Mouse (Mus musculus) kidney, postnatal 0 days (tissue): ENCODE results near the gene Fxr2. TPM values are rescaled to one million over a fixed set of nuclear protein-coding genes. Genes with fewer than 3 reads are reported as not detected.

ENCODE experiments used
- ATAC-seq: fragments of 200-750 bp; cut with Nextera tagmentation; replicated peaks from 2 replicates; pipeline ENCODE4 v1.8.0; 2017; ENCODE audit warnings: low read depth, moderate number of reproducible peaks, moderate TSS enrichment, moderate library complexity; ENCODE audit not compliant: low FRiP score
- DNase-seq: peaks from one replicate; pipeline ENCODE4 v3.0.0-alpha.2; 2016; ENCODE audit warnings: low spot score
- H3K27ac ChIP-seq: fragments of 300-500 bp; sonication (generic); 2 replicates; pipeline ENCODE4 v1.5.1; 2014; ENCODE audit warnings: mild to moderate bottlenecking
- H3K27me3 ChIP-seq: fragments of 300-500 bp; sonication (generic); 2 replicates; pipeline ENCODE4 v1.6.1; 2014; ENCODE audit warnings: low read length, mixed read lengths; ENCODE audit not compliant: insufficient read depth
- H3K36me3 ChIP-seq: fragments of 300-500 bp; sonication (generic); 2 replicates; pipeline ENCODE4 v1.6.1; 2014; ENCODE audit warnings: low read length, mixed read lengths; ENCODE audit not compliant: insufficient read depth
- H3K4me1 ChIP-seq: fragments of 300-500 bp; sonication (generic); replicated peaks from 2 replicates; pipeline ENCODE4 v1.6.1; 2014; ENCODE audit warnings: antibody characterized with exemption, low read length, mixed read lengths; ENCODE audit not compliant: insufficient read depth
- H3K4me2 ChIP-seq: fragments of 300-500 bp; sonication (generic); 2 replicates; pipeline ENCODE4 v1.6.1; 2014; ENCODE audit warnings: mild to moderate bottlenecking, low read length, moderate library complexity, mixed read lengths
- H3K4me3 ChIP-seq: fragments of 300-500 bp; sonication (generic); replicated peaks from 2 replicates; pipeline ENCODE4 v1.5.1; 2014; ENCODE audit warnings: low read depth, low read length
- H3K9ac ChIP-seq: fragments of 300-500 bp; sonication (generic); 2 replicates; pipeline ENCODE4 v1.6.1; 2014; ENCODE audit warnings: low read depth, low read length
- H3K9me3 ChIP-seq: fragments of 300-500 bp; sonication (generic); replicated peaks from 2 replicates; pipeline ENCODE4 v1.6.1; 2016; ENCODE audit warnings: low read length, inconsistent platforms, mixed read lengths
- CTCF ChIP-seq: IDR thresholded peaks from 2 replicates; pipeline ENCODE4 v1.5.1; 2016; ENCODE audit warnings: antibody characterized with exemption, low read depth, mild to moderate bottlenecking, moderate library complexity
- WGBS: fragments of 180-500 bp; shearing (Covaris S2); extraction: QIAGEN DNeasy Blood & Tissue Kit; methylation state at CpG from one replicate; pipeline ENCODE4 v1.1.7; 2014; 5-methylcytosine and 5-hydroxymethylcytosine counted together
- polyA plus RNA-seq: library from polyadenylated mRNA; unstranded; fragments of >200 nt; fragmentation: Nextera tagmentation; extraction: Ambion mirVana; gene quantifications from 2 replicates; pipeline ENCODE4 v1.2.1, GENCODE M21; 2015

The Fxr2 gene
- polyA plus RNA-seq, 1 experiment from 2014 or later, result 17.4 TPM

DNA sequence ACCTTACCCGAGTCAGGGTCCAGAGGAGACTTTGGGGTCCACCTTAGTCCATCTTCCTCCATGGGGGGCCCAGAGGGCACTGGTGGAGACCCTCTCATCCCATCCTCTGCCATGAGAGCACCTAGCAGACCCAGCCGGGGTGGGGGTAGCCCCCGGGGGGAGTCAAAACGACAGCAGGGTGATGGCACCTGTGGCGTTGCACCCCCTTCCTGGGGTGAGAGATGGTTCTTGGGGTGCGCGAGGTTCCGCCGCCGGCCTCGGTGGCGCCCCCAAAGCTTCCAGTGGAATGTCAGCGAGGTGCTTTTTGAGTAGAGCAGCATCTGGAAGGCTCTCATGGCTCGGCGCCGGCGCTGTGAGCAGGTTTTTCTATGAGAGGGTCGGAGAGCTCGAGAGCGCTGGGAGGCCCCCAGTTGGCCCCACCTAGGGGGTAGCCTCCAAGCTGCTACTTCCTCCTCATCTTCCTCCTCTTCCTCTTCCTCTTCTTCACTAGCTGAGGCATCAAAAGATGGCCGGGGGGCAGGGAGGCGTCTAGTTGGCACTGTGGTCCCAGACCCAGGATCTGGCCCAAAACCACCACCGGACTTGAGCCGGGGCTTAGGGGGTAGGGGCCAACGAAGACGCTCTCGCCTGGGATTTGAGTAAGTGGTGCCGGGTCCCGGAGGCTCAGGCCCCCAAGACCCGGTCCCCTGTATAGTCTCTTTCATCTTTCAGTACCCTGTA lies 47.5 kb downstream of the Fxr2 start:
- no peak overlapping the region for H3K9ac ChIP-seq
- no peak for TF ChIP-seq CTCF

DNA sequence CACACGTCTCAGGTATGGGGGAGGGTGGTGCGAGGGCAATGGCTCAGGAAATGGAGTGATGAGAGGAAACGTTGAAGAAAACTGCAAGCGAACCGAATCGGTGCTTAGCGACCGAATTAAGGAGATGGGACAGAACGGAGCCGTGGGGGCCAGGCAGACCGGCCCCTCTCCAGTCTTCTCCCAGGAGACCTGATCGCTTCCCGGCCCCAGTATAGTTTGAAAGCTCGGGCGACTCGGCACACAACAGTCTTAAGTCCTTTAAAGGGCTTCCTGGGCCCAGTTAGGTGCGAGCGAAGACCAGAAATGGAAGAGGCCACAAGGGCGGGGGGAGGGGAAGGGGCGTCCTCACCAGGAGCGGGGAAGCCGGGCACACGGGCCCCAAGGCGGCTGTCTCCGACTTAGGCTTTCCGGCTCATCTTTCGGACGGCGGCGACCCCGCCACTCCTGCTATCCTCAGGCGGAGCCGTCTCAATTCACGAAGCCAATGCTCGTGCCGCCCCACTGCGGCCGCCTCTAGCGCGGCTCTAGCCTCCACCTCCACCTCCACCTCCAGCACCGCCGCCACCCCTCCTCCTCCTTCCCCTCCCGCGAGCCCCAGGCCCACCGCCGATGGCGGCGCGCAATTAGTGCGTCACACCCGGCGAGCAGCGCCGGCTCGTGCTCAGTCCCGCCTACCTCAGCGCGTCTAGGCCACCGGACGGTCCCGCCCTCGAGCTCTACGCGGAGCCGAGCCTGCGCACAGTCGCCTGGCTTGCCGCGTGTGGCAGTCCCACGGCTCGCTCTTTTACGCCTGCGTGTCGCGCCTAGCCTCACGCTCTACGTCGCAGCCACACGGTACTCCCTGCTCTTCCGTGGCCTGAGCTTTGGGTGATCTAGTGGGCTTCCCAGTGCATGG lies 48.8 kb downstream of the Fxr2 start, which contains the start of gene Senp3:
Gene Senp3 (minus strand): TSS at position 771 of the 895 bp plus-strand sequence.
- H3K4me1 ChIP-seq, result peaks cover 20% of the 10 kb centered on the region
- ATAC-seq (peak; percentile 93), DNase-seq (peak; percentile 98)
- WGBS, result under 1% methylated on average over 78 of the region's 80 CpGs
- H3K36me3 ChIP-seq, result peaks cover 21% of the 10 kb centered on the region; the same call in 1 of the 2 replicates
- H3K4me3 ChIP-seq, result peak within 1 kb of the TSS; percentile 85
- no peak for TF ChIP-seq CTCF
- H3K27me3 ChIP-seq, result no peaks in the 10 kb centered on the region
- H3K4me2 ChIP-seq, result peak within 1 kb of the TSS; percentile 90
- H3K9me3 ChIP-seq, result no peaks in the 10 kb centered on the region
- H3K27ac ChIP-seq, result peak within 1 kb of the TSS; percentile 90
- H3K9ac ChIP-seq, result peak within 1 kb of the TSS; percentile 87

More for the DNA sequence above, 47.5 kb downstream of the Fxr2 start:
- H3K4me3 ChIP-seq, result no peak overlapping the region; the same call in 1 of the 2 replicates
- no peak for ATAC-seq
- H3K27ac ChIP-seq, result no peak overlapping the region
- H3K9me3 ChIP-seq, result no peaks in the 10 kb centered on the region
- no peaks in the 10 kb centered on the region for H3K27me3 ChIP-seq
- H3K36me3 ChIP-seq, result peaks cover 27% of the 10 kb centered on the region
- no peak for DNase-seq
- peaks cover 10% of the 10 kb centered on the region; the same call in 1 of the 2 replicates for H3K4me1 ChIP-seq
- 88% methylated on average over 30 of the region's 30 CpGs for WGBS
- H3K4me2 ChIP-seq, result peak overlapping the region; percentile 90

DNA sequence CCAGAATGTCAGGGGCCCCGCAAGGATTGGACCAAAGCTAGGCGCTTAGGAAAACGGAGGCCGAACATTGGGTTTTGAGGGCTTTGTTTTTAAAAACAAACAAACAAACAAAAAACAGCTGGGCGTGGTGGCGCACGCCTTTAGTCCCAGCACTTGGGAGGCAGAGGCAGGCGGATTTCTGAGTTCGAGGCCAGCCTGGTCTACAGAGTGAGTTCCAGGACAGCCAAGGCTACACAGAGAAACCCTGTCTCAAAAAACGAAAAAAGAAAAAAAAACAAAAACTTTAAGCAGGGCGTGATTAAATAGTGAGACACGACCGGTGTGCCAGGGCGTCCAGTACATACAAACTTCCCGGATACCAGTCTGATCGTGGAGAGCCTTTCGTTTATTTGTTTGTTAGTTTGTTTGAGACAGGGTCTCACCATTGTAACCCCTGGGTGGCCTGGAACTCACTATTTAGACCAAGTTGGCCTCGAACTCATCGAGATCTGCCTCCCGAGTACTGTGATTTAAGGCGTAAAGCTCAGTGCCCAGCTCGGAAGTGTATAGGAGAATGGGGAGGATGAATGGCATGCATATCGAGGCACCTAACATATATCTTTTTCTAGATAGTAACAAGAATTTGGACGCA lies 49.5 kb downstream of the Fxr2 start:
- Histone ChIP-seq H3K4me1 (peaks cover 23% of the 10 kb centered on the region), H3K9ac (peak overlapping the region; percentile 51; the same call in 1 of the 2 replicates), H3K27ac (peak overlapping the region; percentile 90), H3K36me3 (peaks cover 17% of the 10 kb centered on the region; the same call in 1 of the 2 replicates), H3K27me3 (no peaks in the 10 kb centered on the region), H3K4me3 (peak overlapping the region; percentile 85), H3K4me2 (peak overlapping the region; percentile 90), H3K9me3 (no peaks in the 10 kb centered on the region)
- DNase-seq (no peak), ATAC-seq (no peak)
- 23% methylated on average over 24 of the region's 24 CpGs for WGBS
- no peak for TF ChIP-seq CTCF

DNA sequence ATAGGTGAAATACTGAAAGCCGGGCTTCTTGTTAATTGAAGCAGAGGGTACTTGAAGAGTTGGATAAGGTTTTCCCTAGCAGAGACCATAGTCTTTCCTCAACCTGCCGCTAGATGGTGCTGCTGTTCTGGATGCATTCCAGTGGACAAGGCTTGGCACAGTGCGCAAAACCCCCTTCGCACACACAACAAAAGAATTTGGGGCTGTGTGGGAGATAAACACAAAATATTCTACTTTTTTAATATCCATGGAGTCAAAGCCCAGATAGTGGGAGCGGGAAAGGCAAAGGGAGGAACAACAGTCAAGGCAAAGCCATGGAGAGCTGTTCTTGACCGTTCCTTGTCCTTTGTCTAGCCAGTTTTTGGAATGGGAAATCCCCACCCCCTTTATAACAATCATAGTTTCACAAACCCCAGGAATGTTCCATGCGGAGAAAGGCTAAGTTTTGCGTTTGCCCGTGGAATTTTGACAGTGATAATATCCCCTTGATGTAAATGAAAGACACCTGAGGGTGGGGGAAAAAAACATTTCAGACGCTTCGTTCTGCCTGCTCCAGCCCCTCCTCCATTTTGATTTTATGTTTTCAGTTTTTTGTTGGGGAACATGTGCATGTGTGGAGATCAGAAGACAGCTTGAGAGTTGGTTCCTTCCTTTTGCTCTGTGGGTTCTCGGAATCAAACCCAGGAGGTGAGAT lies 50.2 kb downstream of the Fxr2 start:
- peak overlapping the region; percentile 33; the same call in 1 of the 2 replicates for H3K9ac ChIP-seq
- H3K36me3 ChIP-seq, result peaks cover 10% of the 10 kb centered on the region; the same call in 1 of the 2 replicates
- no peaks in the 10 kb centered on the region for H3K27me3 ChIP-seq
- peak overlapping the region; percentile 90 for H3K27ac ChIP-seq
- no peaks in the 10 kb centered on the region for H3K9me3 ChIP-seq
- peak overlapping the region; percentile 90 for H3K4me2 ChIP-seq
- no peak overlapping the region; the same call in 1 of the 2 replicates for H3K4me3 ChIP-seq
- DNase-seq (peak; percentile 97), ATAC-seq (no peak)
- peak; percentile 99 for TF ChIP-seq CTCF
- WGBS, result 16% methylated on average over 12 of the region's 12 CpGs
- peaks cover 23% of the 10 kb centered on the region for H3K4me1 ChIP-seq

DNA sequence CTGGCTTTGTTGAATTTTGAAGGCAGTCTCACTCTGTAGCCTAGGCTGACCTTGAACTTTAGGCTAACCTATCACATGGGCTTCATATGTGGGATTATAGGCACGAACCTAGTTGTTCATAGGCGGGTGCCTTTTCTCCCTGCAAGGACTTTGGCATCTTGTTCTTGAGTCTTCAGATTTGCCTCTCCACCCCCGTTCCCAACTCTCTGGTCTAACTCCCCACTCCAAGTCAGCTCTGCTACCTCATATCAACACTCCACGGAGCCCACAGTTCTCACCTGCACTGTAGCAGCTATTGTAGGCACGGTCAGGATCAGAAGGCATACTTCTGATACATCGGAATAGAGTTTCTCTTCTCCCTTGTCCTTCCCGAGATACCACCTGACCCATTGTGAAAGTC lies 50.8 kb downstream of the Fxr2 start:
- ATAC-seq, result no peak
- Histone ChIP-seq H3K4me3 (no peak overlapping the region), H3K9ac (no peak overlapping the region), H3K27me3 (no peaks in the 10 kb centered on the region), H3K4me1 (peaks cover 23% of the 10 kb centered on the region), H3K27ac (peak overlapping the region; percentile 65; the same call in 1 of the 2 replicates), H3K4me2 (no peak overlapping the region), H3K36me3 (0 out of 2 replicates have a peak, but pooled peaks cover 6% of the 10 kb centered on the region), H3K9me3 (no peaks in the 10 kb centered on the region)
- TF ChIP-seq CTCF, result no peak
- WGBS, result 74% methylated on average over 7 of the region's 7 CpGs
- DNase-seq, result no peak
